Mouse (Mus musculus) mesoderm, embryonic 11.5 days (tissue): ENCODE data around the gene Dffa.
A peak's percentile ranks its signal among the peaks of the same experiment; 100 is the strongest.
"Not testable (repeated sequence)": the region's sequence is repeated elsewhere in the genome, so short reads cannot be mapped to it uniquely, and the experiment has no call there.

Experiments
- DNase-seq: peaks from one replicate; pipeline ENCODE4 v3.0.0-alpha.2; 2012; ENCODE audit warnings: low read depth, low spot score

Gene Dffa

GRCm38 (mm10) chr4:149098571-149098970 is 5.4 kb upstream of the Dffa start:
- no peak for DNase-seq

DNA sequence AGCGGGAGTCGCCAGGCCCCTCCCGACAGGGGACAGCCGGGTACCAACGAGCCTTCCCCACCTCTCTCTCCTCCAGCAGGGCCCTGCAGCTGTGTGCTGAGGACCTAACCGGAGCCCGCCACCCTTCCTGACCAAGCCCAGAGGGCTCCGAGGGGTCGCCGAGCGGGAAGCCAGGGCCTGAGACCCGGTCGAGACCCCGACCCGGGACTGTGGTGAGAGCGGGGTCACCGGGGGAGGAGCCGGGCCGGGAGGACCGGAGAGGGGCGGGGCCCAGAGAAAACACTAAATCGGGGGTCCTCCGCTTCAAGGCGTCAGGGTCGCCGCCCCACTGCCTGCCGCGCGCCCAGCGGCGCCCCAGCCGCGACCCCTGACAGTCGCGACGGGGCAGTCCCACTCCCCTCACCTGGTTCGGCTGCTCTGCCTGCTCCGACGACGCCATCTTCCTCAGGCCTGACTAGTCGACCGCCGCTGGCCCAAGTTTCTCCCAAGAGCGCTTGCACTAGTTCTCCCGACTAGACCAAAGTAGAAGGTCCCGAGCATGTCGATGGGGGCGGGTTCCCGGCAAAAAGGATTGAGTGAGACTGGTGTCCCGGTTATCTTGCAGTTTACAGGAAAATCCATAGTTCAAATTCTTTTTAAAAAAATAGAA is 4.5 kb upstream of the Dffa start, which contains the start of gene Pex14:
Pex14 (minus strand) TSS at position 508 of the 649 bp plus-strand sequence.
- peak; percentile 87 for DNase-seq

- DNase-seq, result not testable (repeated sequence)
Observed at GRCm38 (mm10) chr4:149100449-149100848, 3.5 kb upstream of the Dffa start.

GRCm38 (mm10) chr4:149101456-149101855 is 2.5 kb upstream of the Dffa start:
- no peak for DNase-seq

GRCm38 (mm10) chr4:149119978-149120562 is 16.1 kb downstream of the Dffa start:
- DNase-seq, result not testable (repeated sequence)

- DNase-seq, result no peak
Observed at GRCm38 (mm10) chr4:149123432-149123831, 19.5 kb downstream of the Dffa start.

GRCm38 (mm10) chr4:149125341-149126114 is 21.6 kb downstream of the Dffa start:
- no peak for DNase-seq

- DNase-seq, result no peak
Observed at GRCm38 (mm10) chr4:149126115-149126509, 22.2 kb downstream of the Dffa start.

DNA sequence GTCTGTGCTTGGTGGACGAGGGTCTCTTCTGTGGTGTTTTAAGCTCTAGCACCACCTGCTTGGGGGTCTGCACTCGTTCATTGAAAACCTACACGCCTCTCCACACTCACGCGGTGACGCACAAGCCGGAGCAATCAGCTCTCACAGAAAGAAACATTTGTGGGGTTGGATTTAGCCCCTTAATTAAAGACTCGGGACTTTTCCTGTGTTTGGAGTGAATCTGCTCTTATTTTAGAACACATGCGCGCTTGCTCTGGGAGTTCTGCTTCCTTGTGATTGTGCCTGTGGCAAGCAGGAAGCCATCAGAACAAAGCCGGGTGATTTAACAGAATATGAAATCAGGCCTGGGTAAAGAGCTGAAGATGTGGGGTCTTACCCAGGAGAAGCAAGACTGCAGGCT is 22.7 kb downstream of the Dffa start, which contains the start of gene Cort:
Cort (minus strand) TSS at position 101 of the 400 bp plus-strand sequence.
- DNase-seq, result no peak

DNA sequence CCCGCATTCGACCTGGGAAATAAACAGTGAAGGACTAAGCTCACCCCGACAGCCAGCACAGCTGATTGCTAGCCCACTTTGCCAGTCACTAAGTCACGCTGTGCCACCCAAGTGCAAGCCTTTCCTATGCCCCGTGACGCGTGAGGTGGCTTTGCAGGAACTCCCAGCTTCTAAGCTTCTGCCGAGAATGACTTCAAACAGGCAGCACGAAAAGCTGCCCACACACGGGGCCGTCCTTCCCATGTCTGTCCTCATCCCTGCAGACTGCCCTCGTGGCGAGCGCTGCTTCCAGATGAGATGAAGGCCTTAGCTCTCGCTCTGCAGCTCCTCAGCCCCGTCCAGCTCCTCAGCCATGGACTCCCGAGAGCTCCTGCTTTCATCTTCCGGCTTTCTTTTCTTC is 24.5 kb downstream of the Dffa start:
- DNase-seq, result no peak

GRCm38 (mm10) chr4:149131021-149131752 is 27.2 kb downstream of the Dffa start:
- DNase-seq, result no peak

DNA sequence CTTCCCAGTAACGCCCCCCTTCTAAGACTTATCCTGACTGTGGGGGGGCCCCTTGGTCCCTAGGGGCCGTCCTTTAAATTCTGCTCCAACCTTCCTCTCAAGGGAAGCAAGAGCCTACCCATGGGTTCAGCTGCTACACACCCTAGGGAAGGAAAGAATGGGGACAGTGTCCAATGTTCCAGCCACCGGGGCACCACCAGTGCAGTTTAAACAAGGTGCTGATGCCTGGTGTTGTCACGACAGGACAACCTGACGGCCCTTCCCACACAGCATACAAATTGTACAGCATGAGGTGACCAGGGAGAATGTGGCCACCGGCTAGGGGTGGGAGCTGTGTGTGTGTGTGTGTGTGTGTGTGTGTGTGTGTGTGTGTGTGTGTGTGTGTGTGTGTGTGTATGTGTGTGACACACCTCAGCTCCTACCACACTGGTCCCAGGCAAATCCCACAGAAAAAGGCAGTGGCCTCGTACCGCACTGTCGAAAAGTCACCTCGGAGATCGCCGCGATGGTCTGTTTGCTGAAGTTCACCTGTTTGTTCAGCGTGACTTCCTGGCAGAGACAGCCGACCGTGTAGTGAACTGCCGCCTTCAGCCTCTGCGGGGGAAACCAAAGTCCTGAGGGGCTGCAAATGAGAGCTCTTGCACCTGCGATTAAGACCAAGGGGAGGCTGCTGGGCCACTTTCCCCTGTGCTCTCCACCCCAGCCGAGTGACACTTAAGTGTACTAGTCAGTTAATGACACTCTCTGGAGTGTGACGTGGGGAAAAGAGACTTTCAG is 28.0 kb downstream of the Dffa start:
- DNase-seq, result no peak

- no peak for DNase-seq
Observed at GRCm38 (mm10) chr4:149133395-149133794, 29.4 kb downstream of the Dffa start.

GRCm38 (mm10) chr4:149136116-149136850 is 32.3 kb downstream of the Dffa start:
- no peak for DNase-seq

- DNase-seq, result peak; percentile 94
Observed at GRCm38 (mm10) chr4:149136982-149137770, 33.2 kb downstream of the Dffa start, which contains the start of gene Cenps. Gene Cenps, minus strand, starts transcription at chr4:149137629.

DNA sequence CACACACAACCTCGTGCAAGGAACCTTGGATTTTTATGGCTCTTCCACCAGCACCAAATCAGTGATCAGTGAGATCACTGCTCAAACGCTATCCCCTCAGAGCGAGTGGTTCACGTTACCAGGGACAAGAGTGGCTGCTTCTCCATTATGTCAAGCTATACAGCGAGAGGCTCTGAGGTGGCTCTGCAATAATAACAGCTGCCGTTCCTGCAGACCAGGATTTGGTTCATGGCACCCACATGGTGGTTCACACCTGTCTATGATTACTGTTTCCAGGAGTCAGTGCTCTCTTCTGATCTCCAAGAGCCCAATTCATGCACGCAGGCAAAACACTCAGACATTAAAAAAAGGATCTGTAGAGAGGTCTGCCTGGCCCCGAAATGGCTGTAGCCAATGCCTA is 34.6 kb downstream of the Dffa start:
- DNase-seq, result no peak

- DNase-seq, result no peak
Observed at GRCm38 (mm10) chr4:149143594-149143993, 39.6 kb downstream of the Dffa start.

GRCm38 (mm10) chr4:149144459-149144858 is 40.5 kb downstream of the Dffa start:
- DNase-seq, result peak; percentile 87

- DNase-seq, result no peak
Observed at GRCm38 (mm10) chr4:149145151-149145550, 41.2 kb downstream of the Dffa start.
